Mouse (Mus musculus) CD4-positive, CD25-positive, alpha-beta regulatory T cell, adult 2 months (primary cell): ENCODE data around the gene Emc4.

ENCODE experiments used
- DNase-seq: peaks from one replicate; pipeline ENCODE4 v3.0.0-alpha.2; 2012; ENCODE audit warnings: low read depth, low spot score

Emc4 gene

DNA sequence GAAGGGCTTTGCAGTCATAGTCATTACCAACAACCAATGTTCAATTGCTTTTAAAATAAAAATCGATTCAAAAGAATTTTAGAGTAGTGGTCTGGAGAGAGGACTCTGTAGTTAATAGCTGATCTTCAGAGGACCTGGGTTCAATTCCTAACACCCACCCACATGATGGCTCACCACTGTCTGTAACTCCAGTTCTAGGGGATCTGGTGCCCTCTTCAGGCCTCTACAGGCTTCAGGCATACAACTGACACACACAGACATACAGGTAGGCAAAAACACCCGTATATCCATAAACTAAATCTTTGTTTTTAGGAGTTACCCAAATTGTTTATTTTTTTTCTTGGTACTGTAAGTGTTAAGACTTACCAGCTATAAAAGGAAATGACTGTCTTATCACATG, 28.1 kb downstream of the Emc4 start:
- DNase-seq = peak; percentile 49

DNA sequence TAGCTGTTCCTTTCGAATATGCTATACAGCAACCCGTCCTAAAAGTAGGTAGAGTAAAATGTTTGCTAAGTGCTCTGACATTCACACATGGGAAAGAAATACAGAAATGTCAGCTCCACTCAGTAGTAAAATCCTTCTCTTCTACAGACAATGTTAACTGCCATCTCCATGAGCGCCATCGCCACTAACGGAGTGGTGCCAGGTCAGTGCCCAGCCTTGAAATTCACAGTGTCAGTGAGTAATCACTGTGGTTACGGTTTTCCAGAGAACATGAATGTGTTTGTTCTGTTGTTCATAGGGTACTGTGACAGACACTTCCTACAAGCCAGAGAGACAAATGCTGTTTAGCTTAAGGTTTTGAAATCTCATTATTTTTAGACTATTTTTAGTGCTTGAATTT, 30.6 kb downstream of the Emc4 start:
- no peak for DNase-seq

DNA sequence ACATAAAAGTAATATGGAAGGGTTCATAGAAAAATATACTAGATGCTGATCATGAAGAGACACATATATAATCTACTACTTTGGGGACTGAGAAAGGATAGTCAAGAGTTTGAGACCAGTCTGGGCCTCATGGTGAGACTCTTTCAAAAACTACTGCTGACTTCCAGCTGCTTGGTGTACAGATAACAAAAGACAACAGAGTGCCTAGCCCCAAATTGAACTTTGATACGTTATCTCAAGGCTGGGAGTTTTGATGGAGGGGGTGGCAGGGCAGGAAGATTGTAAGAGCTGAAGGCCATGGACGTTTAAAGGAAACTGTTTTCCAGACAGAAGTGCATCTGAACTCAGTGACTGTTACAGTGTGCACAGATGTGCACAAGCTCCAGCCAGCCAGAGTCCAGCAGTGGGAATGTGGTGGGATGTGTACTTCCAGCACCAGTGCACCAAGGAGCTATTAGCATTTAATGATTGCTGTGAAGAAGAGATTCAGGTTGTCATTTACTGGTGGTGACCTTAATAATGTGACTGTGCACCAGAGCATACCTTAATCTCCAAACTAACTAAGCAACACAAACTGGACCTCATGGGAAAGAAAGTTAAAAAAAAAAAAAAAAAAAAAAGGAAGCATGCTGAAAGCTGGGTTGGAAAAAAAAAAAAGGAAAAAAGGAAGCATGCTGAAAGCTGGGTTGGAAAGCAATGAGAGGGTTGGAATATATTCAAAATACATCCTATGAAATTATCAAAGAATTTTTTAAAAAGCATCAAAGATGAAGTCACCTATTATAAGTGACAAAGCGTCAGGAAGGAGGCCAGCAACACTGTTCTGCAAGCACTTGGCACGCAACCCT, 35.6 kb downstream of the Emc4 start:
- no peak for DNase-seq

DNA sequence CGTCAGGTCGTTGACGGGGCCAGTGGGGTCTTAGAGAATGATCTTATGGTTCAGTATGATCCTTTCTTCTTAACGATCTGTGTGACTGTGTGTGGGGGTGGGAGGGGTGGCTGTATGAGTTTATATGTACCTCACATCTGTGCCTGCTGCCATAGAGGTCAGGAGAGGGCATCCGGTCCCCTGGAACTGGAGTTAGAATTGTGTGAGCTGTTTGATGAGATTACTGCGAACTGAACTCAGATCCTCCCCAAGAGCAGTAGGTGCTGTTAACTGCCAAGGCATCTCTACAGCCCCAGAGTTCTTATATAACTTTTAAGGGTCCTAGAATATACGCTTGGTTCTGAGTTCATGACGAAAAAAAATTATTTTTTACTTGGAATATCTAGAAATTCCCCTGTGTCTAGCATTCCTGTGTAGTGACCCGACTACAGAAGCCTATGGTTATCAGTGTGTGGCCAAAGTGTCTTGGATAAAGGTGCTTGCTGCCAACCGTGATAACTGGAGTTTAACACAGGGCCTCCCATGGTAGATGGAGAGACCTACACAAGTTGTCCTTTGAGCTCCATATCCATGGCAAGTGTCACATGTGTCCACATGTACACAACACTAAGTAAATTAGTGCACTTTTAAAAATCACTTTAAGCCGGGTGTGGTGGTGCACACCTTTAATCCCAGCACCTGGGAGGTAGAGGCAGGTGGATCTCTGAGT, 39.6 kb downstream of the Emc4 start:
- no peak for DNase-seq

- DNase-seq = no peak
Measured at GRCm38 (mm10) chr2:112318905-112319304, 48.9 kb downstream of the Emc4 start.

DNA sequence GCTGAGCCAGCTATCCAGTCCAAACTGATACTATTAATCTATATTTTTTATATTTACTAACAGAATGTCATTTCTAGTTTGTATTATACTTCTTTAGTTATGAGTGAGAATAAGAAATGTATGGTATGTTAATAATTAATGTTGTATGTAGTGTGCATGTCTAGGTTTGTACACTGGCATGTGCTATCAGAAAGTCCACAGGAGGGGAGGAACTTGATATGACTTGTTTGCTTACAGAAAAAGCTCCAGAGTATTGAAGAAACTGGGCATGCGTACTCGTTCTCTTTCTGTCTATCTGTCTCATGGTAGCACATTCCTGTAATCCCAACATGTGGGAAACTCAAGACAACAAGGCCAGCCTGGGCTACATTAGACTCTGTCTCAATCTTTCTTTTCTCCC, 49.6 kb downstream of the Emc4 start:
- no peak for DNase-seq

DNA sequence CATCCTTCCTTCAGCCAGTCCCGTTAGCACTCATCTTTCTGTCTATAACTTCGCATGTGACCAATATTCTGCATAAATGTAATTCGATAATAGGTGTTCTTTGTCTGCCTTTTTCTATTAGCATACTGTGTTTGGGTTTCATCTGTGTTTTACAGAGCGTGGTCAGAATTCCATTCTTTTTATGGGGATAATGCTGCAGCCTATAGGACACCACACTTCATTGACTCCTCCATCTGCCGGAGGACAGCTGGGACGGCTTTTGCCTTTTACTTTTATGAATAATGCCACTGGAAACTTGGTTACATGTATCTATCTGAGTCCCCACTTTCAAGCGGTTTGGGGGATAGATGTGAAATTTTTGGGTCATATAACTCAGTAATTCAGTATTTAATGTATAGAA, 52.2 kb downstream of the Emc4 start:
- no peak for DNase-seq
